Mouse (Mus musculus) R1 (cell line): ENCODE measurements around the gene Setd3.
A peak's percentile ranks its signal among the peaks of the same experiment; 100 is the strongest.

Experiments used
- DNase-seq: peaks from one replicate; pipeline ENCODE4 v3.0.0-alpha.2; 2018; ENCODE audit warnings: low read depth, low spot score

Gene Setd3

GRCm38 (mm10) chr12:108179246-108179320, at the start of gene Setd3:
Setd3 (minus strand) TSS chr12:108179314.
- DNase-seq, result no peak

DNA sequence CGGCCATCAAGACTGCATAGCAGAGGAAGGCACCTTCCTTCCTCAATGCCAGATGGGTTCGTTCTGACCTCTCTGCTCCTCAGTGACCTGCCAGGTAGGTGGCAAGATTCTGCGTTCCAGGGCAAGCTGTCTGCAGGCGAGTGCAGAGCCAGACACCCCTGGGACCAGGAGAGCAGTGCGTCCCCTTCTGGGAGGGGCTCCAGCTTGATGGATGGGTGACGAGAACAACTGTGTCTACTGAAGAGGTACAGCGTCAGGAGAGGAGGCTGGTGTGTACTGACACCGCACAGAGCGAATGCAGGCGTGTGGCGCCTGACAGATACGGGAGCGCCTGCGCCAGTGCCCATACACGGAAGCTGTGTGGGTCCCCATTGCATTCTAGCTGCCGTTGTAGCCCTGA, 48.4 kb upstream of the Setd3 start:
- DNase-seq, result no peak

- DNase-seq, result no peak
Observed at GRCm38 (mm10) chr12:108226941-108227340, 47.8 kb upstream of the Setd3 start.

DNA sequence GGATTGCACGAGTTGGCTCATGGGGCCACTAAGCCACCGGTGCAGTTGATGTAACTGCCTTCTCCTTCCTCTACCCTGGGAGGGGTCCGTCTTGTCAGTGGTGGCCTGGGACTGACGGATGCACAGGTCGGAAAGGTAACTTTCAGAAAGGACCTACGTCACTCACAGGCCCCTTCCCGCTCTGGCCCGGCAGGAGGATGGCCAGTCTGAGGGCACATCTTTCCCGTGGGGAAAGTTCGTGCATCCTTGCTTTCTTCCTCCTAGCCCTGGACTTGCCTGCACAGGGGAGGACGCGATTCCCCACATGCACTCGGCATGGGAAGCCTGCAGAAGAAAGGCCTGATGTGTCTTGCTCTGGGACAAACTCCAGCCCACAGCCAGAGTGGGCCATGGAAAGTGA, 47.1 kb upstream of the Setd3 start:
- no peak for DNase-seq

DNA sequence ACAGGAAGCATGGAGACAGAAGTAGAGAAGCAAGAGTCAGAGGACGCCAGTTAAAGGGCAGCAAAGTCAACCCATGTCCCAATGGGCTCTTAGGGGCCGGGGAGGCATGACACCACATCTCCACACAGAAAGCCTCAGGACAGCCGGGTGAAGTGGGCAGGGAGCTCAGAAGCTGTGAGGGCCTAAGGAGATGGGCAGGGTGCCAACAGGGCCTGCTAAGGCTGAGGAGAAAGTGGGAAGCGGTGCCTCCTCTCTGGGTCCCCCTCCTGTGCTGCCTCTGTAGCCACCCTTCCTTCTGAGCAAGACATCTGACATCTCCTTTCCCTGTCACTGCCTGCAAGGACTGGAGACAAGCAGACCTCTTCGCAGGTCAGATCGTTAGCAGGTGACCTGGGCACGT, 46.7 kb upstream of the Setd3 start:
- DNase-seq, result no peak

- DNase-seq, result peak; percentile 56
Observed at GRCm38 (mm10) chr12:108223357-108223756, 44.2 kb upstream of the Setd3 start.

DNA sequence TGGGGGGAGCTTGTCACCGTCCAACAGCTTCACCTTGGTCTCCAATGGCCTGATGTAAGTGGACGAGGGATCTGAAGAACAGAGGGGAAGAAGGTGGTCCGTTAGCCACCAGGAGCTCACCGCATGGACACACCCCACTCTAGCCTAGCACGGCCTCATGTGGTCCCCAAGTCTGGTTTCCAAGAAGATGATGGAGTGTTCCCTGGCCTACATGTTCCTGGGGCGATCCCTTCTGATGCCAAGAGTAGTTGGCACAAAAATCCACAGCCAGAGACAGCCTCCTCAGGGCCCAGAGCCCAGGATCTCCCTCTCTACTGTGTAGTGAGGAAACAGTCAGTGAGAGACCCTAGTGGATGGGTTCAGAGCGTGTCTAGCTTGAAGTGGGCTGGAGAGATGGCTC, 42.6 kb upstream of the Setd3 start:
- no peak for DNase-seq

DNA sequence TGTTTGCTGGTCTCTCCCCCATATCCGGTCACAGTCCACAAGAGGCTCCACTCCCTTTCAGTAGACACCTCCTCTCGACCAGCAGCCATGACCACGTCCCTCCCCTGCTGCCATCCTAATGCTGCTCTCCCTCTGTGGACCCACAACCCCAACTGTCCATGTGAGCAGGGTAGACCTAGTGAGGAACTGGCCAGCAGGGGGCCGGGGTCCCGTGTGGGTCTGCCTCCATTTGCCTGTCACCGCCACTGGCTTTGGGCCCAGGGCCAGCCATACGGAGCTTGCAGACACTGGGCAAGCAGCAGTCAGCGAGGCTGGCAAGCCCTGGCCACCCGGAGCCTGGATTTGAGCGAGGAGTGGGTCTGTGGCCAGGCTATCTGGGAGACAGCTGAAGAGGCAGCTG, 42.1 kb upstream of the Setd3 start:
- no peak for DNase-seq

DNA sequence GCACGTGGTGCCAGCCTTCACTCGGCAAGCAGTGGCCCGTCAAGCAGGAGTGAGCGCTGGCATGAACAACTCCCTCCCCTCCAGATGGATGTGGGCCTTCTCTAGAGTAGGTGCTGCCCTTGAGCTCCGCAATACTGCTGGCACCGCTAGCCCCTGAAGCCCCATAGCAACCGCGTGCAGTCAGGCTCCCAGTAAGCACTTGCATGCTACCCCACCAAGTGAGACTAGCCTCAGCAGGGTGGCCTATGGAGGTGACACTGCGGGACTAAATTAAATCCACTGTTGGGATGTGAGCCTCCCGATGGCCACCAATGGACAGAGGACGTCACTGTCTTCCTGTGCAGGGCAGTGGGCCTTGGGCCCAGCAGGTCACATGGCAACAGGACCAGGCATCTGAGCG, 41.5 kb upstream of the Setd3 start:
- DNase-seq, result no peak

GRCm38 (mm10) chr12:108219825-108220616, 40.9 kb upstream of the Setd3 start:
- no peak for DNase-seq

- DNase-seq, result no peak
Observed at GRCm38 (mm10) chr12:108219163-108219562, 40.0 kb upstream of the Setd3 start.

DNA sequence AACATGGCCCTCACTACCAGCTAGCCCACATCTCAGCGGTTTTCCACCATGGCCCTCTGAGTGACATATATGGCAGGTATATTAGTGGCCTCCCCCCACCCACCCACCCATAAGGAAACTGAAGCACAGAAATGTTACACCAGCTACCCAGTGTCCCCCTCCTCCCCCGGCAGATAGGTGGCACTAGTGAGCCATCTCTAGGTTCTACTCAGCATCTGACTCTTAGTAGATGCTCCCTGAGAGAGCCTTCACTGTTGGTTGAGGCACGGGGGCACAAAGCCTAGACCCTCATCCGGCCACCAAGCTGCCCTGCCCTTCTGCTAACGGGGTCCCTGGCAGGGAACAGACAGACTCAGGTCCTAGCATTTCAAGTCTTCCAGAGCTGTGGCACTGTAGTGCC, 38.5 kb upstream of the Setd3 start:
- DNase-seq, result peak; percentile 46

- DNase-seq, result no peak
Observed at GRCm38 (mm10) chr12:108216611-108217370, 37.7 kb upstream of the Setd3 start.

DNA sequence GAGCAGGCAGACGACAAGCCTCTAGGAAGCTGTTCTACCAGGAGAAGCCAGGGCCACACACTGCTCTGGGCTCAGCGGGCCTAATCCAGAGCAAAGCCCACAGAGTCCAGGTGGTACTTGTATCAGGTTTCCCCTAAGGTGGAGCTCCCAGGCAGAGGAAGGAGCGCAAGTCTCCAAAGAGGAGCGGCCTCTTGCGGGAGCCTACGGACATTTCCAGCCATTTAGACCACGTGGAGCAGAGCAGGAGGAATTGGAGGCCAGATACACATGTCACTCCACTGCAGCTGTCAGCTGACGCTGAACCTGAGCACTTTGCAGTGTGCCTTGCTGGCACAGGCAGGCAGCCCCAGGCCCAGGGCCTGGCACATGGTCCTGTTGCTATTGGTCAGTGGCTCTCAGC, 36.0 kb upstream of the Setd3 start:
- DNase-seq, result no peak

GRCm38 (mm10) chr12:108213090-108214041, 34.3 kb upstream of the Setd3 start:
- DNase-seq, result no peak

DNA sequence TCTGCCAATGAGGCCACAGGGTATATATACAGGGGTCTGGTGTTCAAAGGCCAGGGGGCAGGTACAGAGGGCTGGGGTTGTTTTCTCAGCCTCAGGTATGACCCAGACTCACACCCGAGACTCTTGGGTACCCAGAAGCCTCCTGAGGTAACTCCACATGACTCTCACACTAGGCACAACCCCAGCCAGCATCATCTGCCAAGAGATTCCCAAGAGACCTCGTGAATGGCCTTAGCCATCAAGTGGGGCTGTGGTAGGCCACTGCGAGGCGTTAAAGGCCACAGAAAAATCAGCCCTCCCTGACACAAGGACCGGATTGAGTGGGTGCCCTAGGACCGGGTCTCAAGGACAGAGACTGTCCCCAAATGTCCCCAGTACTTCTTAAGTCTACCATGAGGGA, 33.4 kb upstream of the Setd3 start:
- DNase-seq, result no peak

- no peak for DNase-seq
Observed at GRCm38 (mm10) chr12:108212071-108212470, 33.0 kb upstream of the Setd3 start.

- DNase-seq, result no peak
Observed at GRCm38 (mm10) chr12:108210623-108211022, 31.5 kb upstream of the Setd3 start.

GRCm38 (mm10) chr12:108208726-108209438, 29.8 kb upstream of the Setd3 start:
- peak; percentile 62 for DNase-seq

- DNase-seq, result no peak
Observed at GRCm38 (mm10) chr12:108208216-108208615, 29.1 kb upstream of the Setd3 start.

- peak; percentile 64 for DNase-seq
Observed at GRCm38 (mm10) chr12:108206641-108207040, 27.5 kb upstream of the Setd3 start.

GRCm38 (mm10) chr12:108204978-108205377, 25.9 kb upstream of the Setd3 start:
- DNase-seq, result no peak
